Mouse (Mus musculus): ENCODE results near the gene Phf21a.

DNA sequence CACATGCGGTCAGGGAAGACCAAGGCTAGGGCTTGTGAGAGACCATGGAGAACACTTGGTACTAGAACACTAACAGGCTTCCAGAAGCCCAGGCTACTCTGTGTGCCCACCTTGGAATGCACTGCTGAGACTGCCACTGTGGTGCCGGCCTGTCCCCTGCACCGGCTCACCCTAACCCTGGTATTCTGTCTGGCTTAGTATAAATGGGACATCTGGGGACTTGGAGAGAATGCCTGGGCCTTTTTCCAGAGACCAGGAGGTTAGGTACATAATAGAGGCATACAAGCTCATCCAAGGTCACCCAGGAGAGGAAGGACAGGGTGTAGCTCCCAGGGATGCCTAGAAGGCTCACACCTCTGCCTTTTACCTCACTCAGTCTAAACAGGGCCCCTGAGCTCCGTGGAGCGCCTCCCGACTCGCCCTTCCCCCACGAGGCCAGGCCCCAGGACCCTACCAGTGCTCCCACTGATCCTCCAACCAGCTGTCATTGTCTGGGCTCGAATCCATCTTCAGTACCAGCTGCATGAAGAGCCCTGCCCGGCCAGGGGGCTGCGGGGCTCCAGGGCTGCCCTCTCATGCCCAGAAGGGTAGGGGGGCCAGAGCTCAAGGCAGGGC is 298.9 kb downstream of the Phf21a start:
- TF ChIP-seq GATA1 (IDR thresholded peaks at IDR 0.05; ENCODE audit: low read length) = no peak
- TF ChIP-seq TAL1 (IDR thresholded peaks at IDR 0.05; ENCODE audit: low read length) = no peak
